Mouse (Mus musculus): Measurements from ENCODE around the gene Rasl11a. TPM values are rescaled to one million over a fixed set of nuclear protein-coding genes. Genes with fewer than 3 reads are reported as not detected.
A peak's percentile ranks its signal among the peaks of the same experiment; 100 is the strongest.

Rasl11a gene
- polyA plus RNA-seq, 1 experiment = 20.2 TPM

DNA sequence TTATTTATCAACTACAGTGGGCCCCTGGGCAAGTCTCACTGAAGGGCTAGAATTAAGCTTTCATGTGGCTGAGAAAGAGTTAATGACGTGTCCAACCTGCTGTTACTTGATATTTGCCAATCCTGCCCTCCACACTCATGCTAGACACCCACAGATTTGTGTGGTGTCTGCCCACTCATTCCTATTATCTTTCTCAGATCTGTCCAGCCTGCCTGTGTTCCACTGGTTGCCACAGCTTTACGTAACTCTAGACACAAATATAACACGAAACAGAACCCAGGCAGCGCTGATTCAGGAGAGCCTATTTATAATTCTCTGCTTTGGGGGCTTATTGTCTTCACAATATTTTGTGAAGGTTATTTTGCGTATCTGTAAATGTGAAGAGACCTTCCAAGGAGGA is 3.6 kb upstream of the Rasl11a start:
- H3K27me3 ChIP-seq (replicated peaks; ENCODE audit: control insufficient read depth, insufficient read depth, low read length) = no peaks in the 10 kb centered on the region
- H3K4me3 ChIP-seq (ENCODE audit: insufficient read depth, low read depth, low read length) = no peak overlapping the region
- DNase-seq = no peak
- 70% methylated on average over 5 of the region's 5 CpGs for WGBS
- TF ChIP-seq POLR2A (IDR thresholded peaks at IDR 0.05; ENCODE audit: low read depth, low read length) (no peak), CTCF (conservative IDR thresholded peaks at IDR 0.05; ENCODE audit: insufficient read depth, insufficient read length, low read depth, low read length) (no peak)
- H3K36me3 ChIP-seq (ENCODE audit: control insufficient read depth, insufficient read depth, low read length) = peaks cover 2% of the 10 kb centered on the region; the same call in 1 of the 2 replicates
- H3K27ac ChIP-seq (ENCODE audit: insufficient read depth, low read depth, low read length) = no peak overlapping the region
- H3K4me1 ChIP-seq (ENCODE audit: control insufficient read depth, insufficient read depth, low read length) = 0 out of 2 replicates have a peak, but pooled peaks cover 2% of the 10 kb centered on the region

DNA sequence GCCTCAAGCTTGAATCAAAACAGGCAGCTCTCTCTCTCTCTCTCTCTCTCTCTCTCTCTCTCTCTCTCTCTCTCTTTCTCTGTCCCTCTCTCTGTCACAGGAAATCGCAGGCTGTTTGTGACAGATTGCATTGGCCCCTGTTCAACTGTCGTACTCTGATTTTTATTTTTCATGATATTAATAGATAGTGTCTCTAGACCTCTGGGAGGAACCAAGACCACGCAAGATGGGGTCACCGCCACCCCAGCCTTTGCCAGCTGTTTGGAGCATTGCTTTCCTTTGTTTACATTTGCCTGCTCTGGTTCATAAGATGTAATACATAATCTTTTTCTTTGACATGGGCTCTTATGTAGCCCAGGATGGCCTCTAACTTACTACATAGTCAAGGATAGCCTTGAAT is 2.9 kb upstream of the Rasl11a start:
- Histone ChIP-seq H3K4me1 (ENCODE audit: control insufficient read depth, insufficient read depth, low read length) (peaks cover 5% of the 10 kb centered on the region; the same call in 1 of the 2 replicates), H3K36me3 (ENCODE audit: control insufficient read depth, insufficient read depth, low read length) (no peaks in the 10 kb centered on the region; the same call in 1 of the 2 replicates), H3K27ac (ENCODE audit: insufficient read depth, low read depth, low read length) (no peak overlapping the region), H3K4me3 (ENCODE audit: insufficient read depth, low read depth, low read length) (no peak overlapping the region), H3K27me3 (replicated peaks; ENCODE audit: control insufficient read depth, insufficient read depth, low read length) (no peaks in the 10 kb centered on the region)
- WGBS = 72% methylated on average over 4 of the region's 4 CpGs
- peak; percentile 35 for DNase-seq
- TF ChIP-seq CTCF (conservative IDR thresholded peaks at IDR 0.05; ENCODE audit: insufficient read depth, insufficient read length, low read depth, low read length) (no peak), POLR2A (IDR thresholded peaks at IDR 0.05; ENCODE audit: low read depth, low read length) (no peak)

DNA sequence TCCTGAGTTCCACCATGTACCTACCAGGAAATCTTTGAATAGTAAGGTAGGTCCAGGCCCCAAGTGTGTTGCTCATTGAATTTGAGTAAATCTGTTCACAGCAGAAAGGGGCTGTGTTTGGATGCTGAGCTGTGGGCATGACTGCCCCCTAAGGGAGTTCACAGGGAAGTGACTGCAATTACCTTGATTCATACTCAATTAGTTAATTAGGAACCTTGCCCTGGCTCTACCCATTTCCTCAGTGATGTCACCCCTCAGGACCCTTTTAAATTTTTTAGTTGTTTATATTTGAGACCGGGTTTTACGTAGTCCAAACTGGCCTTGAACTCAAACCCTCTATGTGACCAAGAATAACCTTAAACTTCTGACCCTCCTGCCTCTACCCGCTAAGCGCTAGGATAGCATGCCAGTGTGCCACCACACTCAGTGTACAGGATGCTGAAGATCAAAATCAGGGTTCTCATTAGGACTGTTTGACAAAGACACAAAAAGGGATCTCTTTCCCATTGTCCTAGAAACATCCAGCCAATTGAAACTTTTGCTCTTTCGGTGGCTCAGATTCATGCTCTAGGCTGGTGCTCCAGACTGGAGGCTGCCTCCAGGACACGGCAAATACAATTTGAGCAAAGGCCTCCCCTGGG is 450 bp upstream of the Rasl11a start:
- Histone ChIP-seq H3K4me3 (ENCODE audit: insufficient read depth, low read depth, low read length) (peak overlapping the region; percentile 70), H3K4me1 (ENCODE audit: control insufficient read depth, insufficient read depth, low read length) (peaks cover 5% of the 10 kb centered on the region; the same call in 1 of the 2 replicates), H3K36me3 (ENCODE audit: control insufficient read depth, insufficient read depth, low read length) (no peaks in the 10 kb centered on the region; the same call in 1 of the 2 replicates), H3K27ac (ENCODE audit: insufficient read depth, low read depth, low read length) (peak overlapping the region; percentile 10; the same call in 1 of the 2 replicates), H3K27me3 (replicated peaks; ENCODE audit: control insufficient read depth, insufficient read depth, low read length) (no peaks in the 10 kb centered on the region)
- no peak for TF ChIP-seq POLR2A (IDR thresholded peaks at IDR 0.05; ENCODE audit: low read depth, low read length)
- TF ChIP-seq CTCF (conservative IDR thresholded peaks at IDR 0.05; ENCODE audit: insufficient read depth, insufficient read length, low read depth, low read length) = peak; percentile 43; the same call in 1 of the 2 replicates
- no peak for DNase-seq
- WGBS = 32% methylated on average over 6 of the region's 6 CpGs

GRCm38 (mm10) chr5:146846489-146846888 is 1.6 kb downstream of the Rasl11a start:
- peak overlapping the region; percentile 87 for H3K27ac ChIP-seq (ENCODE audit: insufficient read depth, low read depth, low read length)
- peaks cover 5% of the 10 kb centered on the region; the same call in 1 of the 2 replicates for H3K4me1 ChIP-seq (ENCODE audit: control insufficient read depth, insufficient read depth, low read length)
- H3K36me3 ChIP-seq (ENCODE audit: control insufficient read depth, insufficient read depth, low read length) = no peaks in the 10 kb centered on the region; the same call in 1 of the 2 replicates
- H3K27me3 ChIP-seq (replicated peaks; ENCODE audit: control insufficient read depth, insufficient read depth, low read length) = no peaks in the 10 kb centered on the region
- H3K4me3 ChIP-seq (ENCODE audit: insufficient read depth, low read depth, low read length) = peak overlapping the region; percentile 70
- WGBS = 24% methylated on average over 2 of the region's 2 CpGs
- TF ChIP-seq CTCF (conservative IDR thresholded peaks at IDR 0.05; ENCODE audit: insufficient read depth, insufficient read length, low read depth, low read length) (no peak), POLR2A (IDR thresholded peaks at IDR 0.05; ENCODE audit: low read depth, low read length) (no peak)
- peak; percentile 75 for DNase-seq

DNA sequence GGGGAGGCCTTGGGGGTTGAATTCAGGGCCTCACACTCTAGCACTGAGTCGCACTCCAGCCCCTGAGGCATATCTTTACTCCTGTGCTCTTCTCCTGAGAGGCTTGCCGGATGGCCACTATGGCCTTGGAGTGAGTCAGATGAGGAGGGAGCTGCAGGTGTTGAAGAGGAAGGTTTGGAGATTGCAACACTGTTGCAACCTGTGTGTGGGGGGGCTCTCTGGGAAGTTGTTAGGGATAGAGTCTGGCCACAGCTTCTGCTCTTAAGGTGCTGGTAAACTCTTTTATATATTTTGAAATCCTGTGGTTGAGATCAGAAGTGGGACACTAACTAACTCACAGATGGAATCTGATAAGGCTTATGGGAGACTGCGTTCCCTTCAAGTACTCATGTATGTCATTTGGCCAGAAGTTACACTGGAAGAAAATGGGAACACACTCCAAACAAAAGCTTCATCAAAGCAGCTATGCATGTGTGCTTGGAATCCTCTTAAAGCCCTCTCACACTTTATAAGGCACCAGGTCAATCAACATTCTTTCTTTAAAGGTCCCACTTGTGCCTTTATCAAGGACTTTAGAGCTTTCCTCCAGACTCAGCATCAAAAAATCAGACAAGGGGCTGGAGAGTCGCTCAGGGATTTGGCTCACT is 4.2 kb downstream of the Rasl11a start:
- TF ChIP-seq POLR2A (IDR thresholded peaks at IDR 0.05; ENCODE audit: low read depth, low read length) = no peak
- no peak for TF ChIP-seq CTCF (conservative IDR thresholded peaks at IDR 0.05; ENCODE audit: insufficient read depth, insufficient read length, low read depth, low read length)
- 91% methylated on average over 4 of the region's 4 CpGs for WGBS
- no peak overlapping the region for H3K27ac ChIP-seq (ENCODE audit: insufficient read depth, low read depth, low read length)
- no peak overlapping the region for H3K4me3 ChIP-seq (ENCODE audit: insufficient read depth, low read depth, low read length)
- no peaks in the 10 kb centered on the region; the same call in 1 of the 2 replicates for H3K36me3 ChIP-seq (ENCODE audit: control insufficient read depth, insufficient read depth, low read length)
- H3K4me1 ChIP-seq (ENCODE audit: control insufficient read depth, insufficient read depth, low read length) = peaks cover 5% of the 10 kb centered on the region; the same call in 1 of the 2 replicates
- no peak for DNase-seq
- no peaks in the 10 kb centered on the region for H3K27me3 ChIP-seq (replicated peaks; ENCODE audit: control insufficient read depth, insufficient read depth, low read length)

GRCm38 (mm10) chr5:146856106-146856505 is 11.2 kb downstream of the Rasl11a start:
- Histone ChIP-seq H3K4me1 (ENCODE audit: control insufficient read depth, insufficient read depth, low read length) (no peaks in the 10 kb centered on the region), H3K36me3 (ENCODE audit: control insufficient read depth, insufficient read depth, low read length) (no peaks in the 10 kb centered on the region), H3K27me3 (replicated peaks; ENCODE audit: control insufficient read depth, insufficient read depth, low read length) (no peaks in the 10 kb centered on the region), H3K27ac (ENCODE audit: insufficient read depth, low read depth, low read length) (no peak overlapping the region), H3K4me3 (ENCODE audit: insufficient read depth, low read depth, low read length) (no peak overlapping the region)
- no peak for DNase-seq
- WGBS = 94% methylated on average over 3 of the region's 3 CpGs
- TF ChIP-seq CTCF (conservative IDR thresholded peaks at IDR 0.05; ENCODE audit: insufficient read depth, insufficient read length, low read depth, low read length) (no peak), POLR2A (IDR thresholded peaks at IDR 0.05; ENCODE audit: low read depth, low read length) (no peak)

DNA sequence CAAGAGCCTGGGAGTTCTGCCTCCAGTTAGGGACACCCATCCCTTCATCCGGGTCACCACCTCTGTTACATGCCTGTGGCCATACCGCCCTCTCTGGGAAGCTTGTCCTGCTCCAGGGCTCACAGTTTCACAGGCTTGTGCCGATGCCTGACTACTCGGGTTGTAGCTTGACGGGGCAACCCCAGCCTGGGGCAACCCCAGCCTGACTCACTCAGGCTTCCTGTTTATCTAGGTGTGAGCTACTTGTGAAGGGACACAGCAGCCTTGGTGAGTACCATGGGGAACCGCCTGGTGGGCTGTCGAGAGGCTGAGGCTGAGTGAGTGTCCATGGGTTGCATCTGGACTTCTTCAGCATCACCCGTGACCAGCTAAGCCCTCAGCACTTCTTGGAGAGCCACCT is 12.7 kb downstream of the Rasl11a start:
- Histone ChIP-seq H3K4me3 (ENCODE audit: insufficient read depth, low read depth, low read length) (no peak overlapping the region), H3K27me3 (replicated peaks; ENCODE audit: control insufficient read depth, insufficient read depth, low read length) (no peaks in the 10 kb centered on the region), H3K27ac (ENCODE audit: insufficient read depth, low read depth, low read length) (no peak overlapping the region), H3K36me3 (ENCODE audit: control insufficient read depth, insufficient read depth, low read length) (no peaks in the 10 kb centered on the region), H3K4me1 (ENCODE audit: control insufficient read depth, insufficient read depth, low read length) (no peaks in the 10 kb centered on the region)
- WGBS = 78% methylated on average over 8 of the region's 8 CpGs
- TF ChIP-seq POLR2A (IDR thresholded peaks at IDR 0.05; ENCODE audit: low read depth, low read length) (no peak), CTCF (conservative IDR thresholded peaks at IDR 0.05; ENCODE audit: insufficient read depth, insufficient read length, low read depth, low read length) (no peak)
- DNase-seq = no peak
